Mouse (Mus musculus): ENCODE data around the gene Armc12.

GRCm38 (mm10) chr17:28588591-28588990, 58.0 kb downstream of the Armc12 start:
- TF ChIP-seq CTCF (IDR thresholded peaks at IDR 0.05; ENCODE audit: low read depth, low read length) (no peak), POLR2A (IDR thresholded peaks at IDR 0.05; ENCODE audit: borderline replicate concordance, low read depth, low read length) (no peak)

All from bone marrow macrophage, adult 2 months (primary cell).